Mouse (Mus musculus) heart, embryonic 12.5 days (tissue): ENCODE measurements around the gene Zfp423. TPM values are rescaled to one million over a fixed set of nuclear protein-coding genes. Genes with fewer than 3 reads are reported as not detected.

ENCODE experiments used
- ATAC-seq: fragments of 200-750 bp; cut with Nextera tagmentation; 2 replicates; pipeline ENCODE4 v1.8.0; 2017; ENCODE audit warnings: moderate TSS enrichment, moderate library complexity; ENCODE audit not compliant: insufficient number of reproducible peaks, low FRiP score
- H3K27ac ChIP-seq: fragments of 300-500 bp; sonication (generic); 2 replicates; pipeline ENCODE4 v1.5.1; 2016; ENCODE audit warnings: mild to moderate bottlenecking, moderate library complexity; ENCODE audit not compliant: poor library complexity, severe bottlenecking
- H3K27me3 ChIP-seq: fragments of 300-500 bp; sonication (generic); replicated peaks from 2 replicates; pipeline ENCODE4 v1.6.1; 2016; ENCODE audit warnings: mild to moderate bottlenecking, moderate library complexity
- H3K36me3 ChIP-seq: fragments of 300-500 bp; sonication (generic); 2 replicates; pipeline ENCODE4 v1.6.1; 2016; ENCODE audit warnings: mild to moderate bottlenecking, moderate library complexity
- H3K4me1 ChIP-seq: fragments of 300-500 bp; sonication (generic); replicated peaks from 2 replicates; pipeline ENCODE4 v1.6.1; 2016; ENCODE audit warnings: mild to moderate bottlenecking
- H3K4me2 ChIP-seq: fragments of 300-500 bp; sonication (generic); 2 replicates; pipeline ENCODE4 v1.6.1; 2016; ENCODE audit warnings: mild to moderate bottlenecking, moderate library complexity
- H3K4me3 ChIP-seq: fragments of 300-500 bp; sonication (generic); 2 replicates; pipeline ENCODE4 v1.5.1; 2016; ENCODE audit warnings: mild to moderate bottlenecking
- H3K9ac ChIP-seq: fragments of 300-500 bp; sonication (generic); 2 replicates; pipeline ENCODE4 v1.6.1; 2016; ENCODE audit warnings: mild to moderate bottlenecking, moderate library complexity
- H3K9me3 ChIP-seq: fragments of 300-500 bp; sonication (generic); replicated peaks from 2 replicates; pipeline ENCODE4 v1.6.1; 2016; ENCODE audit warnings: mild to moderate bottlenecking, moderate library complexity
- WGBS: fragments of 180-500 bp; shearing (Covaris S2); methylation state at CpG from one replicate; pipeline ENCODE4 v1.1.7; 2016; 5-methylcytosine and 5-hydroxymethylcytosine counted together
- polyA plus RNA-seq: library from polyadenylated mRNA; unstranded; fragments of >200 nt; fragmentation: Nextera tagmentation; extraction: Ambion mirVana; gene quantifications from 2 replicates; pipeline ENCODE4 v1.2.1, GENCODE M21; 2016

The Zfp423 gene
- polyA plus RNA-seq, 1 experiment from 2014 or later = 6.3 TPM

DNA sequence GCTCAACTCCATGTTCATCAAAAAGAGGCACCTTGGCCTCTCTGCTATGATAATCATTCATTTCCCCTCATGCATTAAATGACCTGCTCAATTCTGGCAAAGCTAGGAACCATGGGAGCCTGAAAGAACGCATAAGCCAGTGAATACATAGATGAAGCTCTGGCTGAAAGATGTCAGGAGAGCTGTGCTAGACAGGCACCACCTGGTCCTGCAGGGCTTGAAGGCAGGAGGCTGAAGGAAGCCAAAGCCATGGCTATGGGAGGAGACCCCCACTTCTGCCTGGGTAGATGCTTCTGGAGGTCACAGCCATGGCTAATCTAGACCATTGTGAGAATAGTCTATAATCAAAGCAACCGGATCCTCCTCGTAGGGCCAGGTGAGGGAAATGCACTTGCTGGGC, 183.5 kb downstream of the Zfp423 start:
- H3K36me3 ChIP-seq = peaks cover 8% of the 10 kb centered on the region; the same call in 1 of the 2 replicates
- no peak for ATAC-seq

GRCm38 (mm10) chr8:87774966-87775365, 184.4 kb downstream of the Zfp423 start:
- H3K9me3 ChIP-seq = no peaks in the 10 kb centered on the region

More for the DNA sequence above, 183.5 kb downstream of the Zfp423 start:
- Histone ChIP-seq H3K27me3 (no peaks in the 10 kb centered on the region), H3K9me3 (no peaks in the 10 kb centered on the region), H3K4me2 (no peak overlapping the region), H3K4me3 (no peak overlapping the region), H3K4me1 (peaks cover 7% of the 10 kb centered on the region; the same call in 1 of the 2 replicates), H3K27ac (no peak overlapping the region), H3K9ac (no peak overlapping the region)
- 86% methylated on average over 3 of the region's 3 CpGs for whole genome bisulfite sequencing

GRCm38 (mm10) chr8:87772894-87773502, 186.4 kb downstream of the Zfp423 start:
- Histone ChIP-seq H3K27me3 (no peaks in the 10 kb centered on the region), H3K36me3 (no peaks in the 10 kb centered on the region), H3K4me3 (no peak overlapping the region), H3K4me2 (no peak overlapping the region), H3K4me1 (peaks cover 7% of the 10 kb centered on the region; the same call in 1 of the 2 replicates), H3K9me3 (no peaks in the 10 kb centered on the region), H3K27ac (no peak overlapping the region), H3K9ac (no peak overlapping the region)
- ATAC-seq = no peak
- 69% methylated on average over 14 of the region's 14 CpGs for WGBS

More at GRCm38 (mm10) chr8:87774966-87775365, 184.4 kb downstream of the Zfp423 start:
- WGBS = 71% methylated on average over 2 of the region's 2 CpGs
- peaks cover under 1% of the 10 kb centered on the region; the same call in 1 of the 2 replicates for H3K36me3 ChIP-seq
- no peak overlapping the region for H3K9ac ChIP-seq
- H3K4me3 ChIP-seq = no peak overlapping the region
- H3K4me1 ChIP-seq = peaks cover 7% of the 10 kb centered on the region; the same call in 1 of the 2 replicates
- ATAC-seq = no peak
- no peak overlapping the region for H3K27ac ChIP-seq
- H3K27me3 ChIP-seq = no peaks in the 10 kb centered on the region
- H3K4me2 ChIP-seq = no peak overlapping the region

GRCm38 (mm10) chr8:87767882-87768281, 191.5 kb downstream of the Zfp423 start:
- Histone ChIP-seq H3K9ac (no peak overlapping the region), H3K36me3 (no peaks in the 10 kb centered on the region), H3K4me2 (no peak overlapping the region), H3K4me1 (peaks cover 8% of the 10 kb centered on the region), H3K27me3 (no peaks in the 10 kb centered on the region), H3K4me3 (no peak overlapping the region), H3K27ac (no peak overlapping the region), H3K9me3 (no peaks in the 10 kb centered on the region)
- no peak for ATAC-seq
- WGBS = 76% methylated on average over 9 of the region's 9 CpGs

GRCm38 (mm10) chr8:87765276-87765675, 194.1 kb downstream of the Zfp423 start:
- 52% methylated on average over 3 of the region's 3 CpGs for WGBS
- no peak for ATAC-seq
- Histone ChIP-seq H3K9ac (no peak overlapping the region), H3K4me3 (no peak overlapping the region), H3K27ac (no peak overlapping the region), H3K27me3 (no peaks in the 10 kb centered on the region), H3K4me1 (peaks cover 6% of the 10 kb centered on the region), H3K4me2 (no peak overlapping the region), H3K9me3 (no peaks in the 10 kb centered on the region), H3K36me3 (no peaks in the 10 kb centered on the region)

DNA sequence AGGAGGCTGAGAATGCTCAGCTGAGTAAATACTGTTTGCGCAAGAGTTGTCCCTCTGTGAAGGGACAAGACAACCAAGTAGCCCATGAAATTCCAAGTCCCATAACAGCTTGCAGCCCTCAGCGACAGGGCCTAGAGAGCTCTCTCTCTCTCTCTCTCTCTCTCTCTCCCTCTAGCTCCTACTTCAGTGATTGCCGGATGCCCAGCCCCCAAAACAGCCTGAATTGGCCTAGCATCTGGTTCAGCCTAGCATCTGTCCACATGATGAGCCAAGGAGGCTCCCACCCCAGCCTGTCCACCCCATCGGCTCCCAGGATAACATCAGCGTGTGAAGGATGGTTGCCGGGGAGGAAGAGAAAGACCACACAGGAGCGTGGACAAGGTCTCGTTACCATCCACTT, 200.6 kb downstream of the Zfp423 start:
- Histone ChIP-seq H3K4me3 (no peak overlapping the region), H3K9me3 (no peaks in the 10 kb centered on the region), H3K27ac (no peak overlapping the region), H3K27me3 (no peaks in the 10 kb centered on the region), H3K9ac (no peak overlapping the region), H3K4me2 (no peak overlapping the region), H3K36me3 (no peaks in the 10 kb centered on the region), H3K4me1 (no peaks in the 10 kb centered on the region)
- 61% methylated on average over 8 of the region's 8 CpGs for WGBS
- ATAC-seq = no peak

DNA sequence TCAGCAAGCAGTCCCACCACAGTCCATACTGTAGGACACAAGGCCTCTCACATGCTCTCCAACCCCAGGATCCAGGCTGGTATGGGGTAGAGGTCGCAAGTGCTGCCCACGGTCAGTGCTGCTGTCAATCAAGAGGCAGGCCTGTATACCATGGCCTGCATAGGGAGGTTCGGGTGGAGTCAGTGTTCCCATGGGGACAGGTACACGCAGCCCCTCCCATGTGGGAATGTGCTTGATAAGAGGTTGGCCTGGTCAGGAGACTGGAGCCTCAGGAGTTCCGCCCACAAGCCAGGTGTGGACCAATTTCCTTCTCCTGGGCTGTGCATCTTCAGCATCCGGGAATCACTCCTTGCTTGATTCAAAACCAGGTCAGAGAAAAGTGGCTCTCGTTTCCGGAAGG, 204.5 kb downstream of the Zfp423 start:
- ATAC-seq = no peak
- 81% methylated on average over 8 of the region's 8 CpGs for WGBS
- Histone ChIP-seq H3K27me3 (no peaks in the 10 kb centered on the region), H3K9me3 (no peaks in the 10 kb centered on the region), H3K9ac (no peak overlapping the region), H3K4me1 (peaks cover 5% of the 10 kb centered on the region; the same call in 1 of the 2 replicates), H3K4me3 (no peak overlapping the region), H3K27ac (no peak overlapping the region), H3K4me2 (no peak overlapping the region), H3K36me3 (no peaks in the 10 kb centered on the region)

DNA sequence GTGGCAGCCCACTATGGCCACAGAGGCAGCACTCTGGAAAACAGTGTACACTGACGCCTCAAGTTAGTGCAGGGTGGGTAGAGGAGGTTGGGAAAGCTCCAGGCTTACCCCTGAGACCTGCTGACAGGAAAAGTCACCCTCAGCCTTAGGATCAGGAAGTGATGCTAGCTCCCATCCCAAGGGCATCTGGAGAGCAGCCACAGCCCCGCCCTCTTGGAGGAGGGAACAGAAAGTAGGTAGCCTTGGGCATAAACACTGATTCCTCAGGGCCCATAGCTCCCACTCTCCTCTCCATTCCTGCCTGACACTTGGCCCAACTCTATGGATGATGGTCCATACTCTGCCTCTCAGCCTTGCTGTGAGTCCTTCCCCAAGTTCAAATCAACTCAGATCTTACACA, 205.8 kb downstream of the Zfp423 start:
- Histone ChIP-seq H3K9ac (no peak overlapping the region), H3K9me3 (no peaks in the 10 kb centered on the region), H3K4me2 (no peak overlapping the region), H3K36me3 (no peaks in the 10 kb centered on the region), H3K27ac (no peak overlapping the region), H3K4me3 (no peak overlapping the region), H3K4me1 (peaks cover 5% of the 10 kb centered on the region; the same call in 1 of the 2 replicates), H3K27me3 (no peaks in the 10 kb centered on the region)
- WGBS = 45% methylated on average over 2 of the region's 2 CpGs
- no peak for ATAC-seq

DNA sequence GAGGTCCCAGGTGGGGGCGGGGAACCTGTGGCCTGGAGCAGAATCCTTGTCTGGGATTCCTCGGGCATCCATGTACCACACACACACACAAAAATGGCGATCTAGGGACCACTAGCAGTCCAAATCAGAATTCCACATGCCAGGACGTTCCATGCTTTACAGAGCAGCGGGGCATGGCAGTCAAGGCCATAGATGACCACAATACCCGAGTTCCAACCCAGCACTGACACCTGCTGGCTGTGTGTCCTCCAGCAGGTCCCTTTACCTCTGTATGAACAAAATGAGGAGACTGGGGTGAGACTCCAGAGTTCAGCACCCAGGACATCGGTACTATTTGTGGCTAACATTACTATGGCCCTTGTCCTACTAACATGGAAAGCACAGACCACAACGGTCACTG, 206.2 kb downstream of the Zfp423 start:
- WGBS = 61% methylated on average over 8 of the region's 8 CpGs
- Histone ChIP-seq H3K27ac (no peak overlapping the region), H3K27me3 (no peaks in the 10 kb centered on the region), H3K36me3 (no peaks in the 10 kb centered on the region), H3K4me3 (no peak overlapping the region), H3K9me3 (no peaks in the 10 kb centered on the region), H3K4me2 (no peak overlapping the region), H3K9ac (no peak overlapping the region), H3K4me1 (peaks cover 5% of the 10 kb centered on the region; the same call in 1 of the 2 replicates)
- no peak for ATAC-seq

DNA sequence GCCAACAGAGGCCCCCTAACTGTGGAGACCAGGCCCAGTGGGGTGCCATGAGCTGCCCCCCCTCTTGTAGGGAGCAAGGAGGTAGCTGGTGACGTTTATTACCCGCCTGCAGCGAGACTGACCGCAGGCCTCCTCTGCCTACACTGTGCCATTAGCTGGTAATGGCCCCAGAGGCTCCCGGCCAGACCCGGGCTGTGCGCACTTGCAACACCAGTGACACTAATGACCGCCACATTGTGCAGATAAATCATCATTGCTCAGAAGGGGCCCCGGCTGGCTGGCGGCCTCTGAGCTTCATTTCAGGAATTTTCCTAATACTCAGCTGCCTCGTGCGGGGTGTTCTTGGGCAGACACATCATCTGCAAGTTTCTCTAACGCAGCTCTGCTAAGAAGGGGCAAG, 206.7 kb downstream of the Zfp423 start:
- no peaks in the 10 kb centered on the region for H3K36me3 ChIP-seq
- H3K9ac ChIP-seq = no peak overlapping the region
- 75% methylated on average over 13 of the region's 13 CpGs for WGBS
- no peaks in the 10 kb centered on the region for H3K9me3 ChIP-seq
- no peak for ATAC-seq
- H3K27me3 ChIP-seq = no peaks in the 10 kb centered on the region
- H3K4me3 ChIP-seq = no peak overlapping the region
- H3K27ac ChIP-seq = no peak overlapping the region
- no peak overlapping the region for H3K4me2 ChIP-seq
- peaks cover 9% of the 10 kb centered on the region for H3K4me1 ChIP-seq

DNA sequence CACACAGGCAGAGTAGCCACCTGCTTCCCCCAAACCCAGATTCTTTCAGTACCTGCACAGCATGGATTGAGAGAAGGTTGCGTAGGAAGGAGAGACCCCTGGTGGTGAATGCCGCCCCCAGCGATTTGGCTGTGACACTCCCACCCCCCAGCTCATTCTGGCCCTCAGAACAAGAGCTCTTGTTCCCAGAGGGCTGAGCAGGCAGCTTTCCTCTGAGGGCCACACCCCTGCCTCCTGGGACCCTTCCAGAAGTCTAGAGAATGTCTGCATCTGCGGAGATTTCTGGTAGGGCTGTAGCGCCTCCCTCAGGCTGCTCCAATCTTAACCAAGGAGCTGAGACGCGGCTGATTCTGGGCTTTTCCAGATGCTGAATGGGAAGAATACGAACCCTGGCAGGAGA, 211.8 kb downstream of the Zfp423 start:
- H3K4me2 ChIP-seq = no peak overlapping the region
- 30% methylated on average over 8 of the region's 8 CpGs for WGBS
- H3K27me3 ChIP-seq = no peaks in the 10 kb centered on the region
- 0 out of 2 replicates have a peak overlapping the region, but pooled peaks have one; percentile 1 for H3K9ac ChIP-seq
- no peaks in the 10 kb centered on the region for H3K36me3 ChIP-seq
- peaks cover 28% of the 10 kb centered on the region for H3K4me1 ChIP-seq
- peak overlapping the region; percentile 2; the same call in 1 of the 2 replicates for H3K27ac ChIP-seq
- H3K4me3 ChIP-seq = no peak overlapping the region
- ATAC-seq = peak; percentile 29; the same call in 1 of the 2 replicates
- H3K9me3 ChIP-seq = no peaks in the 10 kb centered on the region

DNA sequence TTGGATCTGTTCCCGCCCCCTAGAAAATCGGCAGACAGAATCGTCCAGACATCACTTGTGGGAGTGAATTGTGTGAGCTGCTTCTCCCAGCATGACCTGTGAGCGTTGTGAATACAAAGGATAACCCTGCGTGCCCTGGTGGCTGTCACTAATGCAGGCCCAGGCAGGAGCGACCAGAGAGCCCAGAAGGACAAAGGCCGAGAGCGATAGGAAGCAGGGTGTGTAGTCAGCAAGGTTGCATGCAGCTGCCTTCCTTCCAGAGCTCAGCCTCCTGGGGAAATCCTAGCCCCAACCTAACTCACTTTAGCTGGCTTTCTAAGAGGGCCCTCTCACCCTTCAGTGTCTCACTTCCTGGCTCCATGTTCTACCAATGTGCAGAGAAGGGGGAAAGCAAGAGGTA, 212.3 kb downstream of the Zfp423 start:
- Histone ChIP-seq H3K9ac (no peak overlapping the region), H3K4me2 (no peak overlapping the region), H3K4me3 (no peak overlapping the region), H3K9me3 (no peaks in the 10 kb centered on the region), H3K36me3 (no peaks in the 10 kb centered on the region), H3K27me3 (no peaks in the 10 kb centered on the region), H3K27ac (peak overlapping the region; percentile 2; the same call in 1 of the 2 replicates), H3K4me1 (peaks cover 28% of the 10 kb centered on the region)
- no peak for ATAC-seq
- 35% methylated on average over 8 of the region's 8 CpGs for WGBS
